Mouse (Mus musculus): ENCODE results near the gene Pgpep1l. TPM values are rescaled to one million over a fixed set of nuclear protein-coding genes. Genes with fewer than 3 reads are reported as not detected.

The Pgpep1l gene
- polyA plus RNA-seq, 1 experiment from 2014 or later, result not detected

DNA sequence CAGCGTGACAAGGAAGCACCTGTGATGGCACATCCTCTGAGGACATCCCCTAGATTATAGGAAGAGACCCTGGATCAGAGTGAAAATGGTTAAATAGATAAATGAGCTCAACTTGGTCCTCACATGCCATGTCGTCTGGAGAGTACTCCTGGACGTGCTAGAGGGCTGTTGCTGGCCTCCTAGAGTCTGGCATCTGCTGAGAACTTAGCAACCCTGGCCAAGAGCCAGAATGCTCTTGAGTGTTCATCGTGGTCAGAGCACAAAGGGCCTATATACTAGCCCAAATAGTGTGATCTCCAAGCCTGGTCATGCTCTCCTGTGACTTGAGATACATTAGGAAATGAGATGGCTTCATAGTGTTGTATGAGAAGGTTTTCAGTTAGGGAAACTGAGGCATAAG lies 53.6 kb downstream of the Pgpep1l start:
- H3K27ac ChIP-seq (replicated peaks; ENCODE audit: low read depth, low read length), result no peak overlapping the region
- WGBS, result 66% methylated on average over 4 of the region's 4 CpGs
- DNase-seq (ENCODE audit: low spot score), result no peak
- H3K4me1 ChIP-seq (ENCODE audit: control insufficient read depth, insufficient read depth, low read length), result no peaks in the 10 kb centered on the region
- no peak for ATAC-seq (ENCODE audit: low read depth)
- no peak overlapping the region for H3K4me2 ChIP-seq (ENCODE audit: low read depth, low read length)
- H3K4me3 ChIP-seq (ENCODE audit: low read depth, low read length), result no peak overlapping the region
- H3K9me3 ChIP-seq (ENCODE audit: control insufficient read depth, low read length), result no peaks in the 10 kb centered on the region
- no peaks in the 10 kb centered on the region for H3K27me3 ChIP-seq (replicated peaks; ENCODE audit: control insufficient read depth, insufficient read depth, low read length)
- no peak overlapping the region for H3K9ac ChIP-seq (ENCODE audit: low read depth, low read length)
- H3K36me3 ChIP-seq (ENCODE audit: control insufficient read depth, insufficient read depth, low read length), result peaks cover 92% of the 10 kb centered on the region

GRCm38 (mm10) chr7:68209039-68209438 lies 55.0 kb downstream of the Pgpep1l start:
- H3K4me3 ChIP-seq (ENCODE audit: low read depth, low read length), result no peak overlapping the region
- no peaks in the 10 kb centered on the region for H3K27me3 ChIP-seq (replicated peaks; ENCODE audit: control insufficient read depth, insufficient read depth, low read length)
- no peak for DNase-seq (ENCODE audit: low spot score)
- no peaks in the 10 kb centered on the region for H3K9me3 ChIP-seq (ENCODE audit: control insufficient read depth, low read length)
- no peak for ATAC-seq (ENCODE audit: low read depth)
- WGBS, result 85% methylated on average over 6 of the region's 6 CpGs
- H3K9ac ChIP-seq (ENCODE audit: low read depth, low read length), result no peak overlapping the region
- peaks cover 93% of the 10 kb centered on the region for H3K36me3 ChIP-seq (ENCODE audit: control insufficient read depth, insufficient read depth, low read length)
- no peaks in the 10 kb centered on the region for H3K4me1 ChIP-seq (ENCODE audit: control insufficient read depth, insufficient read depth, low read length)
- H3K27ac ChIP-seq (replicated peaks; ENCODE audit: low read depth, low read length), result no peak overlapping the region
- no peak overlapping the region for H3K4me2 ChIP-seq (ENCODE audit: low read depth, low read length)

DNA sequence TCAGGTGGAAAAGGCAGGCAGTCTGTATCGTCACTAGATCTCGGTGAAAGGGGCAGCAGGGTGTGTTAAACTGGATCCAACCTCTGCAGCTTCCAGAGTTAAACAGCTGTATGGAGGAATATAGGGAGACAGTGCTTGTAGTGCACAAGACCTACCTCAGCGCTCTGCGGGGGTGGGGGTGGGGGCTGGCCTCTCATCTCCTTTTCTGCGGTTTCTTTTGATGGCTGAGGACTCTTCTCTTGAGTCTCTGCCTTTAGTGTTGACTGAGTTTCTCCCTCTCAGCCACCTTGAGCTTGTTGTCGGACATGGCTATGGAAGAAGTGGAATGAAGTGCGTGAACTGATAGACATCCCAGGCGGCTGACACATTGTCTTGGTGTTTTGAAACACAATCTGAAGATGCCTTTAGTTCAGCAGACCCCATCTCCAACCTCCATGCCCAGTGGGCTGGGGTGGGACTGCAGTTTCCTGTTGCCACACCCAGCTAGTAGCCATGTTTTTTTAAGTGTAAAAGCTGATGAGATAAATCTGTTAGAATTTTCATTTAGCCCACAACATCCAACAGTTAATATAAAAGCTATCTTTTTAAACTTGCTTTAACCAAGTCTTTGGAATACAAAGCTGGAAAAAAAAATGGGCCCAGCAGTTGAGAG lies 58.1 kb downstream of the Pgpep1l start:
- Histone ChIP-seq H3K36me3 (ENCODE audit: control insufficient read depth, insufficient read depth, low read length) (peaks cover 92% of the 10 kb centered on the region), H3K27me3 (replicated peaks; ENCODE audit: control insufficient read depth, insufficient read depth, low read length) (no peaks in the 10 kb centered on the region)

DNA sequence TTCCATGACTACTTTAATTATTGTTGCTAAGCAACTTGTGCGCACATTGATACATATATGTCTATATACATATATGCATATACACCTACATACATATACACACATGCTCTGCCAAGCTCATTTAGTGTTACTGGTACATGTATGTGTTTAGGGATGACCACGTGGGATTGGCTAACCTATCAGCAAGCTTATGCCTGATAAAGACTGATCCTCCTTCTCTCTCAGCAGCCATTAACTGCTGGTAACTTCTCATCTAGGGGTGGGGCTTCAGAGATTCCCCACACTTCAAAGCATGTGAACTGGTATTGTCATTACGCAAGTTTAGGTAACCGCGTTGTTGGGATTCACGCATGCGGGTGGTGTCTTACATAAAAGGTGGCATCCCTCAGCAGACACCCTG lies 64.4 kb downstream of the Pgpep1l start:
- H3K27me3 ChIP-seq (replicated peaks; ENCODE audit: control insufficient read depth, insufficient read depth, low read length), result no peaks in the 10 kb centered on the region
- H3K27ac ChIP-seq (replicated peaks; ENCODE audit: low read depth, low read length), result no peak overlapping the region
- H3K9me3 ChIP-seq (ENCODE audit: control insufficient read depth, low read length), result no peaks in the 10 kb centered on the region
- DNase-seq (ENCODE audit: low spot score), result no peak
- no peaks in the 10 kb centered on the region for H3K4me1 ChIP-seq (ENCODE audit: control insufficient read depth, insufficient read depth, low read length)
- H3K36me3 ChIP-seq (ENCODE audit: control insufficient read depth, insufficient read depth, low read length), result peaks cover 90% of the 10 kb centered on the region
- H3K9ac ChIP-seq (ENCODE audit: low read depth, low read length), result no peak overlapping the region
- 97% methylated on average over 7 of the region's 7 CpGs for WGBS
- no peak overlapping the region for H3K4me2 ChIP-seq (ENCODE audit: low read depth, low read length)
- ATAC-seq (ENCODE audit: low read depth), result no peak
- no peak overlapping the region for H3K4me3 ChIP-seq (ENCODE audit: low read depth, low read length)

More for the DNA sequence above, 58.1 kb downstream of the Pgpep1l start:
- Histone ChIP-seq H3K4me2 (ENCODE audit: low read depth, low read length) (no peak overlapping the region), H3K27ac (replicated peaks; ENCODE audit: low read depth, low read length) (no peak overlapping the region), H3K9me3 (ENCODE audit: control insufficient read depth, low read length) (no peaks in the 10 kb centered on the region), H3K4me3 (ENCODE audit: low read depth, low read length) (no peak overlapping the region), H3K4me1 (ENCODE audit: control insufficient read depth, insufficient read depth, low read length) (no peaks in the 10 kb centered on the region), H3K9ac (ENCODE audit: low read depth, low read length) (no peak overlapping the region)
- no peak for ATAC-seq (ENCODE audit: low read depth)
- DNase-seq (ENCODE audit: low spot score), result no peak
- WGBS, result 91% methylated on average over 8 of the region's 8 CpGs

DNA sequence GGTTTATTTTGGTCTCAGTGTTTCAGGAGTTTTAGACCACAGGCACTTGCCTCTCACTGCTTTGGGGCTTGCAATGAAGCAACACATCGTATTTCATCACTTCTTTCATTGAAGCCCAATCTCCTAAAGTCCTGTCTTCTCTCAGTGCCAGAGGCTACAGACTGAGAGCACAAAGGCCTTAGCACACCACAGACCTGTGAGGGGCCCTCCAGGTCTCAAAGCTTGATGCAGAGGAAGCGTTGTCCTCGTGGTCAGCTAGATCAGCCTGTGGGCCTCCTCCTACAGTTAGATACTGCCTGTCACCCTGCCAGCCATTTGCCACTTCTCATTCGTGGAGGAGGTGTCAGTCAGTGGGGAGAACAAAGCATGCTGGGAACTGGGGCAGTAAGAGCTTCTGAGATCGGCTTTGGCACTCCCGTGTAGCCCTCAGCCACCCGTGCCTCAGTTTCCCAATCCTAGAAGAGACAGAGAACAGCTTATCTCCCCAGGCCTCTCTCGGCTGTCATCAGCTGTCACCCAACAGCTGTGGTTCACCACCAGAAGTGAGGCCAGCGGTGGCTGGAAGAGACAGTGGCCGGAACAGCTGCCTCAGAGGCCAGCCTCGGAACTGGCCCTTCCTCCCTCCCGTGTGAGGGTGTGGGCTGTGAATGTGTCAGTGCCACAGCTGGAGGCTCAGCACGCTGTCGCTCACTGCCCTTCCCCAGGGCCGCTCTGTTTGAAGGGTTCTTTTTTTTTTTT lies 69.9 kb downstream of the Pgpep1l start:
- ATAC-seq (ENCODE audit: low read depth) (no peak), DNase-seq (ENCODE audit: low spot score) (peak; percentile 27)
- no peak overlapping the region for H3K27ac ChIP-seq (replicated peaks; ENCODE audit: low read depth, low read length)
- no peaks in the 10 kb centered on the region for H3K27me3 ChIP-seq (replicated peaks; ENCODE audit: control insufficient read depth, insufficient read depth, low read length)
- H3K4me2 ChIP-seq (ENCODE audit: low read depth, low read length), result no peak overlapping the region
- no peak overlapping the region for H3K9ac ChIP-seq (ENCODE audit: low read depth, low read length)
- H3K9me3 ChIP-seq (ENCODE audit: control insufficient read depth, low read length), result no peaks in the 10 kb centered on the region
- 85% methylated on average over 15 of the region's 15 CpGs for WGBS
- peaks cover 95% of the 10 kb centered on the region for H3K36me3 ChIP-seq (ENCODE audit: control insufficient read depth, insufficient read depth, low read length)
- no peak overlapping the region for H3K4me3 ChIP-seq (ENCODE audit: low read depth, low read length)
- no peaks in the 10 kb centered on the region for H3K4me1 ChIP-seq (ENCODE audit: control insufficient read depth, insufficient read depth, low read length)

GRCm38 (mm10) chr7:68189691-68190456 lies 74.2 kb downstream of the Pgpep1l start:
- DNase-seq (ENCODE audit: low spot score), result no peak
- 92% methylated on average over 13 of the region's 13 CpGs for WGBS

GRCm38 (mm10) chr7:68189211-68189610 lies 74.8 kb downstream of the Pgpep1l start:
- H3K36me3 ChIP-seq (ENCODE audit: control insufficient read depth, insufficient read depth, low read length), result peaks cover 90% of the 10 kb centered on the region
- no peaks in the 10 kb centered on the region for H3K4me1 ChIP-seq (ENCODE audit: control insufficient read depth, insufficient read depth, low read length)
- ATAC-seq (ENCODE audit: low read depth) (no peak), DNase-seq (ENCODE audit: low spot score) (no peak)
- no peak overlapping the region for H3K4me2 ChIP-seq (ENCODE audit: low read depth, low read length)
- 89% methylated on average over 6 of the region's 6 CpGs for WGBS
- H3K27me3 ChIP-seq (replicated peaks; ENCODE audit: control insufficient read depth, insufficient read depth, low read length), result no peaks in the 10 kb centered on the region
- H3K4me3 ChIP-seq (ENCODE audit: low read depth, low read length), result no peak overlapping the region
- no peak overlapping the region for H3K27ac ChIP-seq (replicated peaks; ENCODE audit: low read depth, low read length)
- H3K9me3 ChIP-seq (ENCODE audit: control insufficient read depth, low read length), result no peaks in the 10 kb centered on the region
- no peak overlapping the region for H3K9ac ChIP-seq (ENCODE audit: low read depth, low read length)

More at GRCm38 (mm10) chr7:68189691-68190456, 74.2 kb downstream of the Pgpep1l start:
- no peak overlapping the region for H3K4me3 ChIP-seq (ENCODE audit: low read depth, low read length)
- H3K4me2 ChIP-seq (ENCODE audit: low read depth, low read length), result no peak overlapping the region
- H3K9ac ChIP-seq (ENCODE audit: low read depth, low read length), result no peak overlapping the region
- ATAC-seq (ENCODE audit: low read depth), result no peak
- no peaks in the 10 kb centered on the region for H3K9me3 ChIP-seq (ENCODE audit: control insufficient read depth, low read length)
- H3K27ac ChIP-seq (replicated peaks; ENCODE audit: low read depth, low read length), result no peak overlapping the region
- H3K4me1 ChIP-seq (ENCODE audit: control insufficient read depth, insufficient read depth, low read length), result no peaks in the 10 kb centered on the region
- no peaks in the 10 kb centered on the region for H3K27me3 ChIP-seq (replicated peaks; ENCODE audit: control insufficient read depth, insufficient read depth, low read length)
- peaks cover 90% of the 10 kb centered on the region for H3K36me3 ChIP-seq (ENCODE audit: control insufficient read depth, insufficient read depth, low read length)
